Mouse (Mus musculus): ENCODE measurements around the gene Gabrg2.

Gabrg2 gene

DNA sequence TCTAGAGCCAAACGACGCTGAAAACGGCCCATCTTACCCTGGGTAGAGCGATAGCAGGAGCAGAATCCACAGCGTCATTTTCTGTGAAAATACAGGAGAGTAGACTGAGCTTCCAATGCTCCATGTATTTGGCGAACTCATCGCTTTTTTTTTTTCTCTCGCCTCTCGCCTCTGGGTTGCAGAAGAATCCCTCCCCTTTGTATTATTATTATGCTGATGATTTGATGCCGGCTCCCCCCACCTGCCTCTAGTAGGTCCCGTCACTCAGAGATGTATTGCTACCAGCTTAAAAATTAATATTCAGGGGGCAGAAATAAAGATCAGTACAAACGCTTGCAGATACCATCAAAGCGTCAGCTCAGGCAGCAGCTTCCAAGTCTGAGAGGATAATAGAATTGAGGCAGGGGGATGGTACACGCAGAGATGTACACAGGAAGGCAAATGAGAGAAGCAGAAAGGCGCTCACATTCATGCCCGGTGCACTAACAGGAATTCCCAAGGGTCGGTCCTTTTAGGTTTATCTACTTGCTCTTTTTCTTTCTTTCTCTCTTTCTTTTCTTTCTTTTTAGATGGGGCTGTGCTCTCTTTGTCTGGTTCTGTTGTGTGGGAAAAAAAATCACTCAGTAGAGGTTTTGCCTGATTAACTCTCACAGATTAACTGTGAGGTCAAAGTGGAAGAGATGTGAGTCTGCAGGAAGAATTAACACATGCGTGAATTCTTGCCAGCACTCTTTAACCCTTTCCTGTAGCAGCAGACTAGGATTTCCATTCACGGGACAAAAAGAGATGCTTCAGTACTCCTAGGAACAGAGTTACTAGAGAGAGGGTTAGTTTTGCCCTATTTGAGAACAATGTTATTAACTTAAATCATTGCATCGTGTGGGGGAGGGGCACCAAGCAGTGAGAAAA, at the start of gene Gabrg2:
Gene Gabrg2, minus strand, starts transcription at position 668 of the 909 bp plus-strand sequence.
- no peak for DNase-seq (ENCODE audit: low read depth, low spot score)

DNA sequence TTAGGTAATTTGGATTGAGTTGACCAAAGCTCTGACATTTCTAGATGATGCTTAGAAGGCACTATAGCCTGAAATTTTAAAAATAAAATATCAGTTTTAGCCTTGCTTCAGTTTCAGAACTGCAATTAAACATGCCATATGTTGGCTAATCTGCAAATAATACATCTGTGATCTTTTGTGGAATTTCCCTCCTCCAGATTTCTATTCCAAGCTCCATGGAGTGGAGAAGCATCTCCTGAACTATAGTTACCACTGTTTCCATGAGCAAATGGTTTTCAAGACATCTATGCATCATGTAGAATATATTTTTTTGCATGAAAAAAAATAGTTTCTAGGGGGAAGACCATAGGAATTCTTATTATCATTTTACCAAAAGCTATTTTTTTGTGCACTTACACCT, 47.5 kb upstream of the Gabrg2 start:
- no peak for DNase-seq (ENCODE audit: low read depth, low spot score)

DNA sequence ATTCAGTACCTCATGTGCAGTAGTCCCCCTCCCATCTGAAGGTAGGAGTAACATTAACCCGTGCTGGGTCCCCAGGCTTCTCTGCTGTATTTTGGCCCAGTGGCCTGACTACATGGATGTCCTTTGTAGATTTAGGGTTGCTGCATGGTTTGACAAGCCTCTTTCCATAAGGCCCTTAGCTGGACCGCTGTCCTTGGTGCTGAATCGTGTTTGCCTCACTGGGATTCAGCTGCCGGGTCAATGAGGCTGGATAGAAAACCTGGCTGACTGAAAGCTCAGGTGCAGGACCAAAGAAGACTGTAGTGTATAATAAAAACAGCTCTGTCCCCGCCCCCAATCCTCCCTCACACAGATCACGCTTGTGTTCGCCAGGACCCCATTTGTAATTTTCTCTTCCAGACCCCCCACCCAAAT, 1.2 kb downstream of the Gabrg2 start:
- no peak for DNase-seq (ENCODE audit: low read depth, low spot score)

DNA sequence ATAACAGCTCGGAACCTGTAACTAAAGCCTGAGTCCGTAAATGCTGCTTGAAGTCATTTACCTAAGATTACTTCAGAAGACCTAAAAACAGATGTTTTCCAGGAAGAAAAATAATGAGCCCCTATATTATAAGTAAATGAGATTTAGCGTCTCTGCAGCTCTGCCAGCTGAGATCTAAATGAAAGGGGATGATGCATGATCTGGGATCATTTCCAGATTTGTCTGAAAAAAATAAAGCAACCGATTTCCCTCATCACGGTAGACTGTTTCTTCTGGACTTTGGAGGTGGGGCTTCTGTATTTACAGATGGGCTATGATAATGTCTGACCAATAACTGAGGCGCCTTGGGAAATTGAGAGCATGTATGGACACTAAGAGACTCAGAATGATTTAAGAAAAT, 20.5 kb downstream of the Gabrg2 start:
- DNase-seq (ENCODE audit: low read depth, low spot score) = no peak

DNA sequence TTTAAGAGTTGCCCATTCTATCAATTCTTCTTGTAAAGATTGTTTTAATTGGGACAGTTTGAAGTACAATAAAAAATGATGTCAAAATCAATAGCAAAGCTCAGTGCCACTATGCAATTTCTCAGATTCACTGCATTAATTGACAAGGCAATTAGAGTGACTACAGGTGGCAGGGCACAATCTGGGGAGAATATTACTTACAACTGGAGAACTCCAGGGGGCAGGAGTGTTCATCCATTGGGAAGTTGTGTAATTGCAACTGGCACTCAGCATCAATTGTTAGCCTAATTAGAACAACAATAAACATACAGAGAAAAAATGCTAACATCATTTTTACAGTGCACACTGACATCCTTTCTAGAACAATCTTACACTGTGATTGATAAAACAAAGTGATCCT, 32.1 kb downstream of the Gabrg2 start:
- DNase-seq (ENCODE audit: low read depth, low spot score) = no peak

DNA sequence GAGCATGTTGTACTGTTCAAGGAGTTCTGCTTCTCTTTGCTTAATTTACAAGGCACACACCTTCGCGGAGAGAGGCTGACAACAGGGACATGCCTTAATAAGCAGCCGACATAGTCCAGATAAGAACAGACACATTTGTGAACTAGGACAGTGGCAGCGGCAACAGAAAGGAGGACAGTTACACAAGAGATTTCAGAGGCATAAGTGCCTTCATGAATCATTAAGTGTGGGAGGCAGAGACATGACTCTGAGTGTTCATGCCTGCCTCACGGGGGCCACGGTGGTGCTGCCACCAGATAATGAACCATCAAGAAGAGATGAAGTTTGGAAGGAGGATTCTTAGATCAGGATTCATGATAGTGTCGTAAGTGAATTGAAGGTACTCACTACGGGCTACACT, 38.0 kb downstream of the Gabrg2 start:
- DNase-seq (ENCODE audit: low read depth, low spot score) = no peak

DNA sequence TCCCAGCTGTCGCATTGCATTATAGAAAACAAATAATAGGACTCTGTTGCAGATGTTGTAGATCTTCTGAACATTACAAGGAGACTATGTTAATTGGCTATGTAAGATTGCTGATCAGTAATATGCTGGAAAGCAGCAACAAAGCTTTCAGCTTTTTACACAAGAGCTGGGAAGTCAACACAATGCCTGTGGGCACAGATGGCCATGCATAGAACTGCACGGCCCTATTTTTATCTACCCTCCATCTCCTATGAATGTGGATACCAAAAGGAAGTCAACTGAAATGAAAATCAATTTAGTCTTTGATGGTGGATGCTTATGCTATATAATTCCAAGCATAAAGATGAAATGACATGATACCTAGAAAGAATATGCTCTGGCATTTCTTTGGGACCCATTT, 47.1 kb downstream of the Gabrg2 start:
- DNase-seq (ENCODE audit: low read depth, low spot score) = no peak

DNA sequence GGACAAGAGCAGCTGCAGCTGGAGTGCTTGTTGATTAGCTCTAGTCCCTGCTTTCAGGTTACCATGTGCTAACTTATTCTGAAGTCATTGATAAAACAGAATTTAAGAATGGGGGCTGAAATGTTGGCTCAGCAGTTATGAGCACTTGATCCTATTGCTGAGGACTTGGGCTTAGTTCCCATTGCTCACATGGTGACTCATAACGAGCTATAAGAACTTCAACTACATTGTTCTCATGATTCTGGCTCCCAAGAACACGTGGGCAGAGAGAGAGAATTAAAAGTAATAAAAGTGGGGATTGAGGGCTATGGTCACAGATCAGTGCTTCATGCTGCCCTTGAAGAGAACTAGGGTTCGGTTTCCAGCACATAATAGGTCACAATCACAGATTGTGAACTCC, 48.8 kb downstream of the Gabrg2 start:
- DNase-seq (ENCODE audit: low read depth, low spot score) = no peak

DNA sequence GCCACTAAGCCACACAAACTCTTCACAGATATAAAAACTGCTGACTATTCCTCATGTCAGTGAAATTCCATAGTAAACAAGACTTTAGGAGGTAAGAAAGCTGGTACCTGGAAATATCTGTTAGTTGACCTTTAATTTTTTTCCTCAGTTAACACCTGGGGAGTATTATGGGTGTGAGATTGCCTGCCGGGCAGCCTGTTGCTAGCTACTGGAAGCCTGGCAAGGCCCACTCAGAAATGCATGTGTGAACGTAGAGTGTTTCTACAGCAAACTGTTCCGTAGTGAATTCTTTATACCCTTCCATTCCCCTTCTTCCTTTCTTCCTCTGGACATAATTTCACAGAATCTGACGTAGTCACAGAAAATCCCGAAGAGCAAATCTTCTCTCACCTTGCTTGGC, 55.2 kb downstream of the Gabrg2 start:
- no peak for DNase-seq (ENCODE audit: low read depth, low spot score)

DNA sequence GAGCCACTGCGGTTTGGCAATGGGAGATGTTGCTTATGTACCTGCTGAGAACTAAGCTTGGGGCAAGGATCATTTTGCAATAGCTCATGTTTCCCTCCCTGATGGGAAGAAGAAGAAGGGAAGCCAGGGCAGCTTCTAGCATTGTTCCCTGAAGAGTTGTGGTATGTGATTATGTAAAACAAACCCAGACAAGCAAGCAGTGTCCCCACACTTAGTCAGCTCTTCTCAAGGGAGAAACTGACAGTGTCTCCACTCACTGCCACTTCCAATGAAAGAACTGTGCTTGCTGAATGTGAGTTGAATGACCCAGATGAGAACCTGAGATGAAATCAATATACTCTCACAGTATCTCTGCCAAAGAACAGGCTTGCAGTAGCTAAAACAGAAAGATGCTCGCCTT, 62.7 kb downstream of the Gabrg2 start:
- no peak for DNase-seq (ENCODE audit: low read depth, low spot score)

DNA sequence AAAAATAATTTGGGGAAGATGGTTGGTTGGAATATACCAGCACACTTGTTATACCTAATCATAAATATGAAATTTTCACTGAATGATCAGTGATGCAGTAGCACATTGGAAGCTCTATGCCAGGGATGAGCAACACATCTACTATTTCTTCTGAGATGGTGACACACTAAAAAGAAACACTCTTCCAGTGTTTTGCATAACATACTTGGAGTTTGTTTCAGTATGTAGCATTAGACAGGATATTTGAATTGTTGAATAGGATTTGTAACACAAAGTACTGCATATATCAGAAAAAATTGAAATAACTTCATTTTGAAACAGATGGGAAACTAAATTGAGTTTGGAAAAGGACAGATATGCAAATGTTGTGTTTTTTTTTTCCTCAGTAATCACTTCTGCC, 81.8 kb downstream of the Gabrg2 start:
- no peak for DNase-seq (ENCODE audit: low read depth, low spot score)

DNA sequence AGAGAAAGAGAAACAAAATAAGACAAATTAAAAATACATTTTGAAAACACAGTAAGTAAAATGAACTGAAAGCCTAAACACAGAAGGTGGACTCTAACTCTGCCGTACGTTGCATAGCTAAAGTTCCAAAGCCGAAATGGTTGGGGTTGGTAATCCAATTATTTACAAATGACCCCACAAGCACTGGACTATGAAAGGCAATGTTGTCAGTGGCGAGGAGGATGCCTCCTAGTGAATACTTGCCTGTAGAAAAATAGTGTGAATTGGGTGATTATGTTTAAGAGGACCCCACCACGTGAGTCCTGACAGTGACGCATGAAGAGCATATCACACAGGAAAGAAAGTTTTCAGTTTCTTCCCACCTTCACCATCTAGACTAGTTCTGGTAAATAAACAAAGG, 86.6 kb downstream of the Gabrg2 start:
- DNase-seq (ENCODE audit: low read depth, low spot score) = no peak

DNA sequence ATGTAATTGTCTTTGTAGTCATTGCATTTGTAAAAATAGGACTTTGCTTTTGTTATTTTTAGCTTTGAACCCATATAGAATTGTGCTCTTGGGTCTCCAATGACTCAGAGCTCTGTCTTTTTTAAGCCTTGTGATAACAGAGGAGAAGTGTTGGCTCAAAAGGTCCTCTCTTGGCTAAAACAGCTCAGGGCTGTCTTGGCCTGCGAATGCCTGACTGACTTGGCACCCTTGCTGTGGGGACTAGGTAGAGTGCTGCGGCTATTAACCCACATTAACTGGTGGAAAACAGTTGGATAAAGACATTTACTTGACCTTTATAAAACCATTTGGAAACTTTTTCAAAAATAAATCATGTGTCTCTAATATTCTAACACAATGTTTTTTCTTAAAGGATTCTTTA, 97.0 kb downstream of the Gabrg2 start:
- DNase-seq (ENCODE audit: low read depth, low spot score) = no peak
